Mouse (Mus musculus) kidney, adult 2 months (tissue): ENCODE data around the gene Gcg. TPM values are rescaled to one million over a fixed set of nuclear protein-coding genes. Genes with fewer than 3 reads are reported as not detected.

Experiments used
- DNase-seq: peaks from one replicate; pipeline ENCODE4 v3.0.0; 2021
- H3K27ac ChIP-seq: fragments of 200-500 bp; 2 replicates; pipeline ENCODE4 v1.5.1; 2012; ENCODE audit warnings: low read depth, low read length, control low read depth, inconsistent platforms; ENCODE audit not compliant: insufficient read depth
- H3K27me3 ChIP-seq: fragments of 200-500 bp; replicated peaks from 2 replicates; pipeline ENCODE4 v1.6.1; 2012; ENCODE audit warnings: mild to moderate bottlenecking, moderate library complexity, low read length, inconsistent platforms; ENCODE audit not compliant: control insufficient read depth, insufficient read depth
- H3K36me3 ChIP-seq: fragments of 200-500 bp; 2 replicates; pipeline ENCODE4 v1.6.1; 2012; ENCODE audit warnings: mild to moderate bottlenecking, moderate library complexity, low read length, inconsistent platforms; ENCODE audit not compliant: control insufficient read depth, insufficient read depth
- H3K4me1 ChIP-seq: fragments of 200-500 bp; 2 replicates; pipeline ENCODE4 v1.6.1; 2011; ENCODE audit warnings: low read length; ENCODE audit not compliant: control insufficient read depth, insufficient read depth
- H3K4me3 ChIP-seq: fragments of 200-500 bp; 2 replicates; pipeline ENCODE4 v1.5.1; 2011; ENCODE audit warnings: mild to moderate bottlenecking, low read depth, low read length, control low read depth; ENCODE audit not compliant: insufficient read depth
- CTCF ChIP-seq: fragments of 200-500 bp; conservative IDR thresholded peaks from 2 replicates; pipeline ENCODE4 v1.5.1; 2011; ENCODE audit warnings: low read depth, mild to moderate bottlenecking, control low read depth, low read length, moderate library complexity, mixed read lengths; ENCODE audit not compliant: insufficient read depth, insufficient read length
- POLR2A ChIP-seq: fragments of 200-500 bp; IDR thresholded peaks from one replicate; pipeline ENCODE4 v1.6.1; 2011; ENCODE audit warnings: low read depth, low read length, control low read depth
- whole genome bisulfite sequencing: fragments of 180-500 bp; shearing (Covaris S2); methylation state at CpG from one replicate; pipeline ENCODE4 v1.1.7; 2018; 5-methylcytosine and 5-hydroxymethylcytosine counted together
- polyA plus RNA-seq: library from polyadenylated mRNA; depleted of rRNA; stranded (reverse); fragments of >200 nt; gene quantifications from 2 replicates; pipeline ENCODE4 v1.2.3, GENCODE M21; 2012; rRNA removed

The Gcg gene
- polyA plus RNA-seq = not detected in 2 replicates

DNA sequence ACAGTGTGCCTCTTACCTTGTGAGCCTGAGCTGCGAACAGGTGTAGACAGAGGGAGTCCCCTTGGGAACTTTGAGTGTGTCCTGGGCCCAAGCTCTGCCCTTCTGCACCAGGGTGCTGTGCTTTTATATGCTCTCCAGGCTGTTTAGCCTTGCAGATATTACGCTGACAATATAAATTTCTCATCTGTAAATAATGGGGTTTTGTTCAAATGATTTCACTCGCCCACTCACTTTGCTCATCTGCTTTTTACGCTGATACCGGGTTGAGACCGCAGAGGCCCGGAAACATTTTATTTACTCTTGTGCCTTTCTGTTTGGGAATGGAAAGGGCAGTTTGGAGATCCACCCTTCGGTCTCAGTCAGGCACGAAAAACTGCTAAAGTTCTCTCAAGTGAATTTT lies at the start of gene Gcg:
Gene Gcg, minus strand, starts transcription at position 101 of the 400 bp plus-strand sequence.
- Histone ChIP-seq H3K4me1 (no peaks in the 10 kb centered on the region), H3K4me3 (no peak within 1 kb of the TSS), H3K27ac (no peak within 1 kb of the TSS), H3K27me3 (no peaks in the 10 kb centered on the region), H3K36me3 (no peaks in the 10 kb centered on the region)
- no peak for TF ChIP-seq CTCF
- TF ChIP-seq POLR2A = no peak
- no peak for DNase-seq
- 88% methylated on average over 9 of the region's 9 CpGs for WGBS

DNA sequence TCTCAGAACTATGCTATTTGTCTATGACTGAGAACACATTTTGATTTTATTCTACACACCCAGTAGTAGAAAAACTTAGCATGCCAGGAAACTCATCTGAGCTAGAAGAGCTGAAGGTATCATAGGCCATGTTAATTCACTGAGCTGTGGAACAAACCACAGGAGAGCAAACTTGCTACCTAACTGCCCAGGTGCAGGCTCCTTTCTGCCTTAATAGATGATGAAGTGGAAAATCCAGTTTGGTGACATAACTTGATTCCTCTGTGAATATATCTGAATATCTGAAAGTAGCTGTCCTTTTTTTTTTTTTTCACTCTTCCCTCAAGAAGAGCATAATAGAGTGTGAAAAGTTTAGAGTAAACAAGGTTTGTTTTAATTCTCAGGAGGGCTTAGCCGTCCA lies 47.6 kb upstream of the Gcg start:
- DNase-seq = no peak
- TF ChIP-seq POLR2A = no peak
- no peak for TF ChIP-seq CTCF
- WGBS = 43% methylated on average over 1 of the region's 1 CpGs
- no peaks in the 10 kb centered on the region for H3K4me1 ChIP-seq
- H3K27me3 ChIP-seq = no peaks in the 10 kb centered on the region
- H3K36me3 ChIP-seq = no peaks in the 10 kb centered on the region
- H3K27ac ChIP-seq = no peak overlapping the region
- H3K4me3 ChIP-seq = no peak overlapping the region

DNA sequence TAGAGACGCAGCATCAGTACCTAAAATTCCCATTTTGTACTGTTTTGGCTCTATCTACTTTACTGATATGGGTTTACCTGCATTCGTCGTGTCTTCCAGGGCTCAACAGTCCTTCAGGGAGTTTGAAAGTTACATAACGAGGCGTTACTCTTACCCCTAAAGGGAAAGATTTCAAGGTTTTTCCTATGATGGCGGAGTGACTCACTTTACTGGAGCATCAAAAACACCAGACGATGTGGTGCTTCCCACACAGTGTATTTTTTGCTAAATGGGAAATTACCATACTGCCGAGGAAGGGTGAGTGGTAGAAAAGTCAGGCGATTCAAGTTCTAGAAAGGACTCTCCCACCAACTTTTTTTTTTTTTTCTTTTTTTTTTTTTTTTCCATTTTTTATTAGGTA lies 42.9 kb upstream of the Gcg start:
- Histone ChIP-seq H3K27me3 (no peaks in the 10 kb centered on the region), H3K36me3 (no peaks in the 10 kb centered on the region), H3K27ac (no peak overlapping the region), H3K4me3 (no peak overlapping the region), H3K4me1 (no peaks in the 10 kb centered on the region)
- TF ChIP-seq POLR2A (no peak), CTCF (no peak)
- WGBS = 96% methylated on average over 9 of the region's 9 CpGs
- no peak for DNase-seq

DNA sequence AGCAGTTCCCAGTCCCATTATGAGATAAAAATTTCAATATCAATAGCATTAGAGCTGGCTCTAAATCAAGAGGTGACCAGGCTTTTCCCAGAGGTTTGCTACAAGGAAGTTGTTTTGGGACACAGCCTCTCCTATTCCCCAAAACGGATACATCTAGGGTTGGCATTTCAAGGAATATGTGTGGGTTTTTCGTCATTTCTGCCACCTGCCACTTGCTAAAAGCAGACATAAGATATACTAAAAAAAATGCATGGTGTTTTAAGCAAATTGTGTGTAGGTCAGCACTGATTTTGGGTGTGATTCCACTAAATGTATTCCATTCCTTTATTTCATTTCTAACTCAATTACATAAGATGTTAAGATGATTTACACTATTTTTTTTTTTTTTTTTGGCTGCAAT lies 34.3 kb upstream of the Gcg start:
- H3K36me3 ChIP-seq = no peaks in the 10 kb centered on the region
- no peak overlapping the region for H3K27ac ChIP-seq
- TF ChIP-seq CTCF (no peak), POLR2A (no peak)
- 77% methylated on average over 2 of the region's 2 CpGs for WGBS
- H3K4me1 ChIP-seq = no peaks in the 10 kb centered on the region
- no peak overlapping the region for H3K4me3 ChIP-seq
- DNase-seq = no peak
- no peaks in the 10 kb centered on the region for H3K27me3 ChIP-seq

DNA sequence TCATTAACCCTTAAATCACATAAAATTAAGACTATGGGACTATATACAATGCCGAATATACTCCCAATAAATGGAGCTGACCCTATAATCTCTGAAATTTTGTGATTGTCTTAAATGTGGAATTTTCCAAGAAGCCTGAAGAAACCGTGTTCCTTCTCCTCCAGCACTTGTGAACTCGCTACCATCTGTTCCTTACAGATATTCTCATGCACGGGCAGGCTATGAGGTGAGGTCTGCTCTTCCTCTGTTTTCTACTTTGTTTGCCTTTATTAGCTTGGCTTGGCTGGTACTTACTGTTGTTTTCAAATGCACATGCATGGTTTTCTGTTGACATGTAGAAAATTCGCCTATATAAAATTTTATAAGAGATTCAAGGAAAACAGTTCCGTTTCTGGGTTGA lies 31.0 kb upstream of the Gcg start:
- TF ChIP-seq CTCF (no peak), POLR2A (no peak)
- H3K27ac ChIP-seq = no peak overlapping the region
- 88% methylated on average over 6 of the region's 6 CpGs for WGBS
- H3K4me1 ChIP-seq = no peaks in the 10 kb centered on the region
- no peak overlapping the region for H3K4me3 ChIP-seq
- H3K36me3 ChIP-seq = no peaks in the 10 kb centered on the region
- H3K27me3 ChIP-seq = no peaks in the 10 kb centered on the region
- DNase-seq = no peak

DNA sequence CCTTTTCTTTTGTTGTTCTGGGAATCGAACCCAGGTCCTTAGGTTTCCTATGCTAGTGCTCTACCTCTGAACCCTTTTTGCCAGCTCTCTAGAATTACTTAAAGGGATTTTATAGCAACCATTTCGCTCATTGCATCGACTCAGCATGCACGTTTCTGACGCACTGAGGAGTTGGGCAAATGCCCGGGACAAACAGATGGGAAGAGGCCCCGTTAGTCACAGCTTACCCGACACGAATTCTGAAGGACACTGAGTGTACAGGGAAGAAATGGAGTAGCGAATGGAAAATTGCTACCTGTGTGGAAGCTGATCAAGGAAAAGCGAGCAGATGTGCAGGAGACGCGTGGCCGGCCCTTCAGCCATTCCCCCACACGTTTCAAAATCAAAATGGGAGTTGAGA lies 30.0 kb upstream of the Gcg start:
- no peak for TF ChIP-seq CTCF
- TF ChIP-seq POLR2A = no peak
- Histone ChIP-seq H3K27ac (no peak overlapping the region), H3K36me3 (no peaks in the 10 kb centered on the region), H3K4me1 (no peaks in the 10 kb centered on the region), H3K27me3 (no peaks in the 10 kb centered on the region), H3K4me3 (no peak overlapping the region)
- DNase-seq = no peak
- WGBS = 91% methylated on average over 15 of the region's 15 CpGs

DNA sequence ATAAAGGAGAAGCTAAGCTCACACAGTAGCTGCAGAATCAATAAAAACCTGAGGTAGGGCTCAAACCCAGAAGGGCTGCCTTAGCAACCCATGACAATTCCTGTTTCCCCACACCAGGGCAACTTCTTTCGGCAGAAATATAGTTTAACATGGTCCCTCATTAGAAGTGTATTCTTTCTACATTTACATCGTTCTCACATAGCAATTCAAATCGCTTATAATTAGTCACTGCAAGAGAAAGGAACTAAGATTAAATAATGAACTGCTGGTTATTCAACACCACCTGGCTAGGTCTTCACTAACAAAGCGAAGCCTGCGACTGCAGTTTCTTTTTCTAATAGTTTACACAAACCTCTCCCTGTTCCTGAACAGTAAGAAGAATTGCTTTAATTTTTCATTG lies 23.7 kb upstream of the Gcg start:
- 88% methylated on average over 5 of the region's 5 CpGs for WGBS

DNA sequence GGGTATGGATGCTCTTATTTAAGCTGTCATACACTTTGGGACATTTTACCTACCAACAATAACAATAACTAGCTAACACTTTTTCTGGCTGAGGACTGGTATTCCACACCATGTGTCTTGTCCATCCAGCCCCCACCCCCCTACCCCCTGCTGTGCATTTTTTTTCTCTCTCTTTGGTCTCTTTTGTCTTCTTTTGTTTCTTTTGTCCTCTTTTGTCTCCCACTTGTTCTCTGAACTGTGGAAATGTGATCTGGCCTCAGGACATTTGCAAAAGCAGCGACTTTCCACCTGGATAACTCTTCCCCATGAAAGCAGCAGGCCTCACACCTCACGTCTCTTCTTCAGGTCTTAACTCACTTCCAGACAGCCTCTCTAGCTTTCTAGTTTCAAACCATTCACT lies 23.0 kb upstream of the Gcg start:
- no peak for DNase-seq
- H3K4me3 ChIP-seq = no peak overlapping the region
- H3K4me1 ChIP-seq = no peaks in the 10 kb centered on the region
- TF ChIP-seq CTCF = no peak
- 73% methylated on average over 2 of the region's 2 CpGs for WGBS
- H3K27ac ChIP-seq = no peak overlapping the region
- no peaks in the 10 kb centered on the region for H3K36me3 ChIP-seq
- no peaks in the 10 kb centered on the region for H3K27me3 ChIP-seq

More for the DNA sequence above, 23.7 kb upstream of the Gcg start:
- H3K36me3 ChIP-seq = no peaks in the 10 kb centered on the region
- H3K4me3 ChIP-seq = no peak overlapping the region
- H3K4me1 ChIP-seq = no peaks in the 10 kb centered on the region
- H3K27ac ChIP-seq = no peak overlapping the region
- TF ChIP-seq CTCF (no peak), POLR2A (no peak)
- DNase-seq = no peak
- H3K27me3 ChIP-seq = no peaks in the 10 kb centered on the region
